Mouse (Mus musculus) hindbrain, embryonic 11.5 days (tissue): ENCODE data around the gene Itgb1bp1. TPM values are rescaled to one million over a fixed set of nuclear protein-coding genes. Genes with fewer than 3 reads are reported as not detected.

ENCODE experiments used
- polyA plus RNA-seq: library from polyadenylated mRNA; unstranded; fragments of >200 nt; fragmentation: Nextera tagmentation; extraction: Ambion mirVana; gene quantifications from 2 replicates; pipeline ENCODE4 v1.2.1, GENCODE M21; 2014

Gene Itgb1bp1
- polyA plus RNA-seq, 1 experiment from 2014 or later, result 47.6 TPM

Other genes starting within 250 kb of the Itgb1bp1 start
- 125 and 140 TPM in 2 replicates for gene Cpsf3, start 893 bp downstream of the Itgb1bp1 start, polyA plus RNA-seq
- 48.2 and 50.4 TPM in 2 replicates for gene Iah1, start 30.1 kb upstream of the Itgb1bp1 start, polyA plus RNA-seq
- gene Adam17, start 87.3 kb upstream of the Itgb1bp1 start, polyA plus RNA-seq, result 37.5 and 38.2 TPM in 2 replicates
- gene Ywhaq, start 131.4 kb upstream of the Itgb1bp1 start, polyA plus RNA-seq, result 1,238 and 1,304 TPM in 2 replicates